In genomic region chr3:85590090-85590754, GRCm38 (mm10) we compare ENCODE assay signal across 13 mouse cellular contexts. TPM values are rescaled to one million over a fixed set of nuclear protein-coding genes. Genes with fewer than 3 reads are reported as not detected.
DNase-seq lines count a peak whose midpoint lies in the region; ATAC-seq and TF ChIP-seq lines count a peak whose summit lies in the region.
"Had no signal": no experiment of that assay in that cellular context is flagged by ENCODE, and none has a peak within 500 bp of the region (broad histone marks: within the 10 kb centered on the region; RNA-seq: fewer than 3 reads in every experiment).

No protein-coding gene starts in this region.

- no peak for ATAC-seq in intestine, postnatal 0 days
- ATAC-seq in intestine, embryonic 15.5 days: no peak
- ATAC-seq in heart, embryonic 15.5 days (replicated peaks; ENCODE audit: insufficient number of reproducible peaks, insufficient read depth, low FRiP score, low read depth): peak; percentile 54

- H3K4me1 ChIP-seq in intestine, postnatal 0 days (replicated peaks; ENCODE audit: control insufficient read depth, insufficient read depth, low read length): 0 out of 2 replicates have a peak, but pooled peaks cover 3% of the 10 kb centered on the region
- no peaks in the 10 kb centered on the region for H3K4me1 ChIP-seq in intestine, embryonic 15.5 days (replicated peaks)
- peaks cover 10% of the 10 kb centered on the region; the same call in 1 of the 2 replicates for H3K4me1 ChIP-seq in cerebellum, adult 2 months (ENCODE audit: control insufficient read depth, insufficient read depth, low read length)
- H3K4me1 ChIP-seq in heart, embryonic 15.5 days (replicated peaks): peaks cover 24% of the 10 kb centered on the region
- peaks cover 3% of the 10 kb centered on the region; the same call in 1 of the 2 replicates for H3K4me1 ChIP-seq in limb, embryonic 10.5 days
- H3K4me1 ChIP-seq: embryonic facial prominence, embryonic 10.5 days; limb, embryonic 12.5 days had no signal

- H3K4me3 ChIP-seq in intestine, postnatal 0 days (ENCODE audit: low read depth, low read length): no peak overlapping the region
- H3K4me3 ChIP-seq in intestine, embryonic 15.5 days (replicated peaks): no peak overlapping the region
- no peak overlapping the region for H3K4me3 ChIP-seq in cerebellum, adult 2 months (replicated peaks; ENCODE audit: insufficient read depth, low read depth, low read length)
- H3K4me3 ChIP-seq in heart, embryonic 15.5 days: no peak overlapping the region
- H3K4me3 ChIP-seq in limb, embryonic 10.5 days: no peak overlapping the region
- H3K4me3 ChIP-seq: embryonic facial prominence, embryonic 10.5 days; limb, embryonic 12.5 days had no signal

- DNase-seq in cerebellum, adult 2 months: peak; percentile 43 to 73
- peak; percentile 17 to 54 for DNase-seq in cerebellum, postnatal 14 days
- DNase-seq in limb, embryonic 10.5 days (ENCODE audit: low spot score): no peak
- no peak for DNase-seq in yolk sac, embryonic 10.5 days (ENCODE audit: low spot score)
- DNase-seq: kidney, postnatal 10 days; layer of hippocampus, postnatal 36 days; lung, postnatal 36 days; thymus, postnatal 25 days had no signal

- H3K9me3 ChIP-seq in intestine, postnatal 0 days (ENCODE audit: control insufficient read depth): no peaks in the 10 kb centered on the region
- no peaks in the 10 kb centered on the region for H3K9me3 ChIP-seq in intestine, embryonic 15.5 days
- no peaks in the 10 kb centered on the region for H3K9me3 ChIP-seq in heart, embryonic 15.5 days (replicated peaks)
- H3K9me3 ChIP-seq in limb, embryonic 10.5 days (replicated peaks): no peaks in the 10 kb centered on the region
- H3K9me3 ChIP-seq: embryonic facial prominence, embryonic 10.5 days; limb, embryonic 12.5 days had no signal

- 90% methylated on average over 3 of the region's 3 CpGs for WGBS in intestine, postnatal 0 days
- 93% methylated on average over 3 of the region's 3 CpGs for WGBS in intestine, embryonic 15.5 days
- WGBS in cerebellum, adult 2 months: 6% methylated on average over 3 of the region's 3 CpGs
- 64% methylated on average over 3 of the region's 3 CpGs for WGBS in heart, embryonic 15.5 days
- WGBS in limb, embryonic 10.5 days: 88% methylated on average over 3 of the region's 3 CpGs

- TF ChIP-seq POLR2A in cerebellum, adult 2 months (IDR thresholded peaks at IDR 0.05; ENCODE audit: borderline replicate concordance, insufficient read depth, low read length): no peak

- H3K4me2 ChIP-seq in intestine, postnatal 0 days (replicated peaks; ENCODE audit: low read depth): no peak overlapping the region
- H3K4me2 ChIP-seq in intestine, embryonic 15.5 days (replicated peaks): no peak overlapping the region
- H3K4me2 ChIP-seq in heart, embryonic 15.5 days: no peak overlapping the region
- H3K4me2 ChIP-seq: limb, embryonic 12.5 days had no signal

- H3K27ac ChIP-seq in intestine, postnatal 0 days (ENCODE audit: low read depth, low read length): 0 out of 2 replicates have a peak overlapping the region, but pooled peaks have one; percentile 11
- H3K27ac ChIP-seq in intestine, embryonic 15.5 days: no peak overlapping the region
- peak overlapping the region; percentile 45 for H3K27ac ChIP-seq in cerebellum, adult 2 months (ENCODE audit: insufficient read depth, low read length)
- peak overlapping the region; percentile 84 for H3K27ac ChIP-seq in heart, embryonic 15.5 days
- H3K27ac ChIP-seq in limb, embryonic 10.5 days: no peak overlapping the region
- H3K27ac ChIP-seq: embryonic facial prominence, embryonic 10.5 days; limb, embryonic 12.5 days had no signal

- no peak overlapping the region for H3K9ac ChIP-seq in intestine, postnatal 0 days (ENCODE audit: low read depth, low read length)
- no peak overlapping the region for H3K9ac ChIP-seq in intestine, embryonic 15.5 days
- H3K9ac ChIP-seq in heart, embryonic 15.5 days: no peak overlapping the region
- H3K9ac ChIP-seq: limb, embryonic 12.5 days had no signal

- TF ChIP-seq CTCF in intestine, postnatal 0 days (IDR thresholded peaks at IDR 0.05; ENCODE audit: low read depth): no peak
- no peak for TF ChIP-seq CTCF in cerebellum, adult 2 months (IDR thresholded peaks at IDR 0.05; ENCODE audit: borderline replicate concordance, insufficient read depth, low read depth, low read length)

- H3K36me3 ChIP-seq in intestine, postnatal 0 days (ENCODE audit: control insufficient read depth, insufficient read depth): no peaks in the 10 kb centered on the region
- no peaks in the 10 kb centered on the region for H3K36me3 ChIP-seq in intestine, embryonic 15.5 days
- H3K36me3 ChIP-seq in heart, embryonic 15.5 days: no peaks in the 10 kb centered on the region
- H3K36me3 ChIP-seq in limb, embryonic 10.5 days: no peaks in the 10 kb centered on the region
- H3K36me3 ChIP-seq: embryonic facial prominence, embryonic 10.5 days; limb, embryonic 12.5 days had no signal

- H3K27me3 ChIP-seq in intestine, postnatal 0 days (replicated peaks; ENCODE audit: control insufficient read depth, insufficient read depth, low read length): no peaks in the 10 kb centered on the region
- no peaks in the 10 kb centered on the region for H3K27me3 ChIP-seq in intestine, embryonic 15.5 days (replicated peaks)
- H3K27me3 ChIP-seq in cerebellum, adult 2 months (ENCODE audit: control insufficient read depth, insufficient read depth, low read length): no peaks in the 10 kb centered on the region
- H3K27me3 ChIP-seq in heart, embryonic 15.5 days: no peaks in the 10 kb centered on the region
- H3K27me3 ChIP-seq in limb, embryonic 10.5 days (ENCODE audit: low read depth, poor library complexity, severe bottlenecking): no peaks in the 10 kb centered on the region
- H3K27me3 ChIP-seq: limb, embryonic 12.5 days had no signal

RNA-seq across cellular contexts. Expression of gene Gatb, which starts 16.3 kb away (rescaled TPM):
- 11.2 and 12.4 TPM in 2 replicates for polyA plus RNA-seq in intestine, postnatal 0 days (2015; fragmentation: Nextera tagmentation; extraction: Ambion mirVana)
- polyA plus RNA-seq in intestine, embryonic 15.5 days (2015; fragmentation: Nextera tagmentation; extraction: Ambion mirVana): 32.1 and 34.4 TPM in 2 replicates
- polyA plus RNA-seq in cerebellum, adult 2 months (2012; rRNA removed): 14.9 and 16.1 TPM in 2 replicates
- polyA plus RNA-seq in heart, embryonic 15.5 days (2015; fragmentation: Nextera tagmentation; extraction: Ambion mirVana): 35.3 and 37.6 TPM in 2 replicates
- 26.5 and 29.5 TPM in 2 replicates for polyA plus RNA-seq in limb, embryonic 10.5 days (2016; fragmentation: Nextera tagmentation; extraction: Ambion mirVana)

Comparison
In these comparisons a context has a peak if more than half of its experiments do, and no peak if none do; other contexts are left out.
1. H3K27ac ChIP-seq: peak in intestine, postnatal 0 days (single experiment), cerebellum, adult 2 months (single experiment) and heart, embryonic 15.5 days (single experiment); none in intestine, embryonic 15.5 days (single experiment) and limb, embryonic 10.5 days (single experiment).
2. DNase-seq: peak in cerebellum, adult 2 months (2 of 2) and cerebellum, postnatal 14 days (2 of 2); none in limb, embryonic 10.5 days (single experiment) and yolk sac, embryonic 10.5 days (single experiment).